Mouse (Mus musculus): ENCODE data around the gene H2-T22. TPM values are rescaled to one million over a fixed set of nuclear protein-coding genes. Genes with fewer than 3 reads are reported as not detected.

Gene H2-T22
- total RNA-seq, 2 experiments from 2014 or later: 13.9 to 15.2 TPM

GRCm38 (mm10) chr17:35998545-35999305, 43.8 kb downstream of the H2-T22 start:
- DNase-seq (ENCODE audit: low spot score in 2 of 2): no peak

GRCm38 (mm10) chr17:35997713-35998510, 44.6 kb downstream of the H2-T22 start:
- no peak for DNase-seq (ENCODE audit: low spot score in 2 of 2)

GRCm38 (mm10) chr17:35996949-35997348, 45.6 kb downstream of the H2-T22 start:
- DNase-seq (ENCODE audit: low spot score in 2 of 2): peak; percentile 89 to 98

GRCm38 (mm10) chr17:35994879-35995240, 47.7 kb downstream of the H2-T22 start:
- DNase-seq (ENCODE audit: low spot score in 2 of 2): peak in 1 of 2 experiments; percentile 32

- DNase-seq (ENCODE audit: low spot score in 2 of 2): peak; percentile 80 to 89
These were observed 48.2 kb downstream of the H2-T22 start for GRCm38 (mm10) chr17:35994175-35994878.

GRCm38 (mm10) chr17:35993675-35994074, 48.9 kb downstream of the H2-T22 start:
- DNase-seq (ENCODE audit: low spot score in 2 of 2): peak; percentile 46 to 86

- no peak for DNase-seq (ENCODE audit: low spot score in 2 of 2)
These were observed 50.8 kb downstream of the H2-T22 start for GRCm38 (mm10) chr17:35991781-35992180.

Other genes starting within 250 kb of the H2-T22 start
- 1 to 10 TPM; 5.2 to 6.0 TPM for gene Ier3, start 221.1 kb downstream of the H2-T22 start, total RNA-seq (2021)
- 100 to 1,000 TPM; 122 to 131 TPM for gene Flot1, start 219.5 kb downstream of the H2-T22 start, total RNA-seq (2021)
- 100 to 1,000 TPM; 326 to 341 TPM for gene Tubb5, start 204.4 kb downstream of the H2-T22 start, total RNA-seq (2021)
- gene Mdc1, start 201.2 kb downstream of the H2-T22 start, total RNA-seq (2021): 10 to 100 TPM; 17.2 to 18.5 TPM
- gene Nrm, start 181.4 kb downstream of the H2-T22 start, total RNA-seq (2021): 1 to 10 TPM; 1.6 to 1.9 TPM
- gene Ppp1r18, start 177.2 kb downstream of the H2-T22 start, total RNA-seq (2021): 1 to 10 TPM; 7.1 to 7.6 TPM
- gene Dhx16, start 162.9 kb downstream of the H2-T22 start, total RNA-seq (2021): 10 to 100 TPM; 25.0 to 30.2 TPM
- gene 2310061I04Rik, start 145.3 kb downstream of the H2-T22 start, total RNA-seq (2021): 10 to 100 TPM; 52.9 to 56.7 TPM
- 10 to 100 TPM; 51.0 to 59.0 TPM for gene Atat1, start 132.7 kb downstream of the H2-T22 start, total RNA-seq (2021)
- 10 to 100 TPM; 37.8 to 44.3 TPM for gene Mrps18b, start 126.4 kb downstream of the H2-T22 start, total RNA-seq (2021)
- gene Ppp1r10, start 126.3 kb downstream of the H2-T22 start, total RNA-seq (2021): 10 to 100 TPM; 66.5 to 72.5 TPM
- gene Abcf1, start 73.0 kb downstream of the H2-T22 start, total RNA-seq (2021): 10 to 100 TPM; 65.0 to 73.2 TPM
- 100 to 1,000 TPM; 147 to 150 TPM for gene Gnl1, start 62.9 kb downstream of the H2-T22 start, total RNA-seq (2021)
- 10 to 100 TPM; 39.8 to 41.6 TPM for gene Prr3, start 62.5 kb downstream of the H2-T22 start, total RNA-seq (2021)
- 1 to 10 TPM; 1.1 to 1.2 TPM for gene H2-T24, start 22.2 kb downstream of the H2-T22 start, total RNA-seq (2021)
- 1 to 10 TPM; 5.4 to 5.9 TPM for gene H2-T23, start 9.9 kb downstream of the H2-T22 start, total RNA-seq (2021)
- gene Gm6034, start 214 bp upstream of the H2-T22 start, total RNA-seq (2021): not detected
- 1 to 10 TPM in 1 of 2 experiments, under 1 TPM in 1; 0.89 to 1.6 TPM for gene Gm11127, start 15.6 kb upstream of the H2-T22 start, total RNA-seq (2021)
- not detected for gene Gm19684, start 78.9 kb upstream of the H2-T22 start, total RNA-seq (2021)
- not detected for gene Gm7030, start 86.7 kb upstream of the H2-T22 start, total RNA-seq (2021)
- not detected for gene Gm8909, start 125.8 kb upstream of the H2-T22 start, total RNA-seq (2021)
- not detected for gene H2-T3, start 147.5 kb upstream of the H2-T22 start, total RNA-seq (2021)
- 10 to 100 TPM; 43.8 to 45.2 TPM for gene Rpp21, start 215.3 kb upstream of the H2-T22 start, total RNA-seq (2021)
- gene Trim39, start 229.5 kb upstream of the H2-T22 start, total RNA-seq (2021): 10 to 100 TPM; 22.0 to 23.3 TPM
- gene H2-M10.2, start 243.7 kb upstream of the H2-T22 start, total RNA-seq (2021): not detected

All from layer of hippocampus, adult 18-20 months (tissue).